Mouse (Mus musculus) bone marrow, adult 2 months (tissue): ENCODE results near the gene Insc.

ENCODE experiments used
- CTCF ChIP-seq: fragments of 200-500 bp; IDR thresholded peaks from 2 replicates; pipeline ENCODE4 v1.5.1; 2011; ENCODE audit warnings: low read length, control low read depth; ENCODE audit not compliant: control insufficient read depth, insufficient read depth
- POLR2A ChIP-seq: fragments of 200-500 bp; IDR thresholded peaks from 2 replicates; pipeline ENCODE4 v1.6.1; 2011; ENCODE audit warnings: low read depth, mild to moderate bottlenecking, control low read depth, low read length, borderline replicate concordance; ENCODE audit not compliant: control insufficient read depth

- TF ChIP-seq POLR2A (no peak), CTCF (no peak)
These were observed 21.8 kb downstream of the Insc start for GRCm38 (mm10) chr7:114765273-114765672.
